Mouse (Mus musculus): ENCODE data around the gene Fndc3b.

DNA sequence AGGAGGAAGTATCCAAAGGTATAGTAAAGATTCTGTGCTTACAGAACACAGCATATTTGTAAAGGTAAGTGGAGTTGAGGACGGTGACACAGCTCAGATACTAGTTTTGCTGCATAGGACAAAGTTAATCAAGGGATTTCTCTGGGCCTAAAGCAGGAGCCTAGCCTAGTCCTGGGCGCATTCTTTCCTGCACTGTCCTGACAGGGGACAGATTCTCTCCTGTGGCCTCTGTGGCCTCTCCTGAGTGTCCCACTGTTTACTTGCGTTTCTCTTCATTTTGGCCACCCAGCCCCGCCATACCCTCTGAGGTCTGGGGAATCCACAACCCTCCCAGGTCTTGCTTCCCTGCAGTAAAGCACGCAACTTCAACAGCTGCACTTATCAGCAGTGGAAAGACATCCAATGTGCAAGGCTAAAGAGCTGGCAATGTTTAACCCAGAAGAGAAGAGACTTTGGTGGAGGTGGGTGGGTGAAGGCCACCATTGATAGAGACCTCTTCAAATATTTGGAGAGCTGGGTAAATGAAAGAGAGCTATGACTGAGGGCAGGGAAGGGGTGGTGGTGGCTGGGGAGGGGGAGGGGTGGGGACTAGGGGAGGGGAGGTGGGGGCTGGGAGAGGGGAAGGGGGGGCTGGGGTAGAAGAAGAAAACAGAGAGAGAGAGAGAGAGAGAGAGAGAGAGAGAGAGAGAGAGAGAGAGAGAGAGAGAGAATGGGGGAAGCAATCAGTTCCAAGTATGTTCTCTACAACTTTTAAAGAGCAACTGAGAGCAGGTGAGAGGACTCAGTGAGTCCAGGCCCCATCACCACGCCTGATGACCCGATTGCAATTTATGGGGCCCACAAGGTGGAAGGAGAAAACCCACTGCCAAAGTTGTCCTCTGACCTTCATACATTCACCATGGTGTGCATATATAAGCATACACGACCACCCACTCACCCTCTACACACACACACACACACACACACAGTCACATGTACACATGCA, 18.0 kb upstream of the Fndc3b start:
- TF ChIP-seq CTCF (IDR thresholded peaks at IDR 0.05; ENCODE audit: control insufficient read depth, insufficient read depth, insufficient read length) (no peak), CEBPB (IDR thresholded peaks at IDR 0.05; ENCODE audit: low read depth) (no peak), MAX (IDR thresholded peaks at IDR 0.05) (no peak), MYOG (IDR thresholded peaks at IDR 0.05; ENCODE audit: control insufficient read depth, extremely low read depth, insufficient read length) (no peak), MYOD1 (IDR thresholded peaks at IDR 0.05; ENCODE audit: control insufficient read depth, insufficient read length, low read depth) (no peak)

Data from C2C12 (cell line).